Mouse (Mus musculus): ENCODE data around the gene Serpinc1. TPM values are rescaled to one million over a fixed set of nuclear protein-coding genes. Genes with fewer than 3 reads are reported as not detected.

The Serpinc1 gene
- polyA plus RNA-seq, 1 experiment from 2014 or later: 2.0 TPM

DNA sequence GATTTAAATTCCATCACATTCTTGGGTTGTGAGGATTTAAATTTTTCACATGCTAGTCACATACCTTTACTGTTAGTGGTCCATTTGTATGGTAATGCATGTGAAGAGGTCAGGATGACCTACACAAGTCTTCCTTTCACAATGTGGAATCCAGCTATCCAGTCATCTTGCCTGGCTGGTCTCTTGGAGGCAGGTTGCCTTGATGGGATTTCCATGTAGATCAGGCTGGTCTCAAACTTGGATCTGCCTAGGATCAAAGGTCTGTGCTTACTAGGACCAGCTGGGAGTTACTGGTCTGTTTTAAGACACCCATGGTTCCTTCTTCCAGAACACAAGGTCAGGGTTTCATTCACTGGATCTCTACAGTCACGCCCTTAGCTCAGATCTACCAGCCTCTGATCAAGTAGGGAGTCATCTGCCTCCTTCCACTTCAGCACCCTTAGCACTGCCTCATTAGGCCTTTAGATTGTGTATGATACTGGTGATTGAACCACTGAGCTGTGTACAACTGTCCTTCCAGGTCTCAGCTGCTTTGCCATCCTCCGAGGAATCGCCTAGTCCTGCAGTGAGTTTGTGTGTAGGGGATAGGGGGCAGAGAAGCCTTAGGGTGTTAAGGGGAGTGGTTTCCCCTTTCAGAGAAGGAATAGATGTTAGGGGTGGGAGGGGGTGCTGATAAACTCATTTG, 61.5 kb downstream of the Serpinc1 start:
- 0 out of 2 replicates have a peak overlapping the region, but pooled peaks have one; percentile 11 for H3K4me3 ChIP-seq
- WGBS: 9% methylated on average over 3 of the region's 3 CpGs
- H3K9me3 ChIP-seq (replicated peaks): no peaks in the 10 kb centered on the region
- DNase-seq (ENCODE audit: low spot score): peak; percentile 65
- H3K36me3 ChIP-seq: peaks cover 94% of the 10 kb centered on the region
- H3K4me1 ChIP-seq: peaks cover 35% of the 10 kb centered on the region
- no peaks in the 10 kb centered on the region for H3K27me3 ChIP-seq (ENCODE audit: low read depth, poor library complexity, severe bottlenecking)
- peak overlapping the region; percentile 65 for H3K27ac ChIP-seq (replicated peaks)

DNA sequence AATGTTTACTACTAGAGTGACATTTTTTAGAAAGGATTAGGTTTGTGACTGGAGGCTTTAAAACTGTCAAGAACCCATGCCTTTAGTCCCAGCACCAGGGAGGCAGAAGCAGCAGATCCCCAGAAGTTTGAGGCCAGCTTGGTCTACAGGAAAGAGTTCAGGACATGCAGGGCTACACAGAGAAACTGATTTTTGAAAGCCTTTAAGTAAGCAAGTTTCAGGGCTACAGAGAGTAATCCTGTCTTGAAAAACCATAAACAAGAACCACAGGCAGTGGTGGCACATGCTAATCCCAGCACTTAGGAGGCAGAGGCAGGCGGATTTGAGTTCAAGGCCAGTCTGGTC, 62.0 kb downstream of the Serpinc1 start:
- no peak overlapping the region for H3K4me3 ChIP-seq
- no peaks in the 10 kb centered on the region for H3K27me3 ChIP-seq (ENCODE audit: low read depth, poor library complexity, severe bottlenecking)
- no peaks in the 10 kb centered on the region for H3K9me3 ChIP-seq (replicated peaks)
- H3K27ac ChIP-seq (replicated peaks): peak overlapping the region; percentile 65; the same call in 1 of the 2 replicates
- DNase-seq (ENCODE audit: low spot score): peak; percentile 31
- H3K36me3 ChIP-seq: peaks cover 98% of the 10 kb centered on the region
- peaks cover 35% of the 10 kb centered on the region for H3K4me1 ChIP-seq
- WGBS: 53% methylated on average over 1 of the region's 1 CpGs

DNA sequence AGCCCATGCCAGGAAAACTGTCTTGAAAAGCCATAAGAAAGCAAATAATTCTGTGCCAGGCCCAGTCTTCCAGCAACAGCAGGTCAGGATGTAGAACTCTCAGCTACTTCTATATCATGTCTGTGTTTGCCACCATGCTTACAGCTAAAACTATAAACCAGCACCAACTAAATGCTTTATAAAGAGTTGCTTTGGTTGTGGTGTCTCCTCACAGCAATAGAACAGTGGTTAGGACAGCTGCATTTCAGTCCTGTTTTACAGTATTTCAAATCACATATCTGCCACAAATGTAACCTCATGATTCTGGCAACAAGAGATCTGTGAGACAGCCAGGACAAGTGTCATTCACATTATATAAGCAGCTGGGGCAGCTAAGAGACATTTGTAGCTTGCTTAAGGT, 62.5 kb downstream of the Serpinc1 start:
- no peak overlapping the region for H3K4me3 ChIP-seq
- no peaks in the 10 kb centered on the region for H3K9me3 ChIP-seq (replicated peaks)
- H3K27me3 ChIP-seq (ENCODE audit: low read depth, poor library complexity, severe bottlenecking): no peaks in the 10 kb centered on the region
- H3K27ac ChIP-seq (replicated peaks): no peak overlapping the region
- no peak for DNase-seq (ENCODE audit: low spot score)
- peaks cover 98% of the 10 kb centered on the region for H3K36me3 ChIP-seq
- peaks cover 35% of the 10 kb centered on the region for H3K4me1 ChIP-seq

DNA sequence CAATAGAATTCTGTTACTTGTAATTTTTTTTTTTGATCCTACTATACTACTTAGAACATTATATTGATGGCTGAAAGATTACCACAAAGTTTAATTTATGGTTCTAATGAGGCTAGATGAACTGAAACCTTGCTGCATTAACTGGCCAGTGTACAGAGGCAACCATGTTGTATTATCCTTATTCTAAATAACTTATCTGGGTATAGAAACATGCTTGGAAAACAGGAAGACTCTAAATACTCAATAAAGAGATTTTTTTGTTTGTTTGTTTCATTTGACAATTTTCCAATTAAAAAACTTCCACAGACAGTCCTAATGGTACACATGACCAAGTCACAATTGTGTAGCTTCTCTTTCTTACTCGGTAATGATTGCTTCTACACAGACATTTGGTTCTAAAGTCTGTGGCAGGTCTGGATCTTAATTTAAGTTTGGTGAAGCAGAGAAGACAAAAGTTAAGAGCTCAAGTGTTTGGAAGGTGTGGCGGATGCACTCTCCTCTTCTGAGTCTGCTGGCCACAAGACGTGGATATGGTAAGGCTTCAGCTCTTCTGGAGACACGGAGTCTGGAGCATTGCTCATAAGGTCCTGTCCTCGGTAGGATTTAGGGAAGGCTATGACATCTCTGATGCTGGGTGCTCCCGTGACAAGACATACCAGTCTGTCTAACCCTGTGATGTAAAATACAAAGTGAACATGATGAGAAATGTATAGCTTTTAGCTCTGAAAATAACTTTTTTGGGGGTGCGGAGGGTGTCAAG, 63.1 kb downstream of the Serpinc1 start:
- Histone ChIP-seq H3K36me3 (peaks cover 98% of the 10 kb centered on the region), H3K9me3 (replicated peaks) (no peaks in the 10 kb centered on the region), H3K27ac (replicated peaks) (no peak overlapping the region), H3K27me3 (ENCODE audit: low read depth, poor library complexity, severe bottlenecking) (no peaks in the 10 kb centered on the region), H3K4me3 (no peak overlapping the region), H3K4me1 (peaks cover 33% of the 10 kb centered on the region)
- DNase-seq (ENCODE audit: low spot score): no peak
- WGBS: 94% methylated on average over 7 of the region's 7 CpGs

DNA sequence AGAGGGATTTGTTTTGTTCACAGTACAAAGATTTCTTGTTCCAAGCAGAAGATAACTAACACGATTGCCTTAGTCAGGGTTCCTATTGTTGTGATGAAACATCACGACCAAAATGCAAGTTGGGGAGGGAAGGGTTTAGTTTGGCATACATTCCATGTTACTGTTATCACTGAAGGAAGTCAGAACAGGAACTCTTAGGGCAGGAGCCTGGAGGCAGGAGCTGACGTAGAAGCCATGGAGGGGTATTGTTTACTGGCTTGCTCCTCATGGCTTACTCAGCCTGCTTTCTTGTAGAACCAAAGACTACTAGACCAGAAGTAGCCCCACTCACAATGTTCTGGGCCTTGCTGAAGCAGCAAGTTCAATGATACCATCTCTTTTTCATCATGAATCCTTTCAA, 68.6 kb downstream of the Serpinc1 start:
- Histone ChIP-seq H3K36me3 (peaks cover 98% of the 10 kb centered on the region), H3K4me3 (no peak overlapping the region), H3K9me3 (replicated peaks) (no peaks in the 10 kb centered on the region), H3K27ac (replicated peaks) (no peak overlapping the region), H3K27me3 (ENCODE audit: low read depth, poor library complexity, severe bottlenecking) (no peaks in the 10 kb centered on the region), H3K4me1 (no peaks in the 10 kb centered on the region)
- DNase-seq (ENCODE audit: low spot score): no peak
- WGBS: 93% methylated on average over 3 of the region's 3 CpGs

Other genes starting within 250 kb of the Serpinc1 start
- gene Rabgap1l, start 185.4 kb upstream of the Serpinc1 start, polyA plus RNA-seq (2016; fragmentation: Nextera tagmentation; extraction: Ambion mirVana): 6.8 and 9.5 TPM in 2 replicates
- 6.9 and 7.5 TPM in 2 replicates for gene Rc3h1, start 72.2 kb upstream of the Serpinc1 start, polyA plus RNA-seq (2016; fragmentation: Nextera tagmentation; extraction: Ambion mirVana)
- 5.3 and 6.7 TPM in 2 replicates for gene Zbtb37, start 56.3 kb downstream of the Serpinc1 start, polyA plus RNA-seq (2016; fragmentation: Nextera tagmentation; extraction: Ambion mirVana)
- gene Dars2, start 92.1 kb downstream of the Serpinc1 start, polyA plus RNA-seq (2016; fragmentation: Nextera tagmentation; extraction: Ambion mirVana): 62.5 and 72.3 TPM in 2 replicates
- 40.3 and 40.6 TPM in 2 replicates for gene Cenpl, start 92.1 kb downstream of the Serpinc1 start, polyA plus RNA-seq (2016; fragmentation: Nextera tagmentation; extraction: Ambion mirVana)
- gene Klhl20, start 152.9 kb downstream of the Serpinc1 start, polyA plus RNA-seq (2016; fragmentation: Nextera tagmentation; extraction: Ambion mirVana): 15.1 and 18.4 TPM in 2 replicates
- 5.2 and 5.7 TPM in 2 replicates for gene Ankrd45, start 164.1 kb downstream of the Serpinc1 start, polyA plus RNA-seq (2016; fragmentation: Nextera tagmentation; extraction: Ambion mirVana)
- gene Tex50, start 180.7 kb downstream of the Serpinc1 start, polyA plus RNA-seq (2016; fragmentation: Nextera tagmentation; extraction: Ambion mirVana): 0.16 and 0.22 TPM in 2 replicates

All from midbrain, embryonic 10.5 days (tissue).